Mouse (Mus musculus): Measurements from ENCODE around the gene Ak3.

Ak3 gene

GRCm38 (mm10) chr19:28994870-28995269 is 52.9 kb downstream of the Ak3 start:
- peak; percentile 54 to 62 for DNase-seq (ENCODE audit: low spot score in 2 of 2)

GRCm38 (mm10) chr19:28991391-28991790 is 56.4 kb downstream of the Ak3 start:
- DNase-seq (ENCODE audit: low spot score in 2 of 2), result no peak

GRCm38 (mm10) chr19:28990590-28991221 is 57.1 kb downstream of the Ak3 start:
- peak in 1 of 2 experiments; percentile 47 for DNase-seq (ENCODE audit: low spot score in 2 of 2)

- DNase-seq (ENCODE audit: low spot score in 2 of 2), result peak; percentile 83 to 98
Observed at GRCm38 (mm10) chr19:28990194-28990589, 57.6 kb downstream of the Ak3 start, which contains the start of gene Cdc37l1. Gene Cdc37l1, plus strand, starts transcription at chr19:28990352.

GRCm38 (mm10) chr19:28989515-28989914 is 58.2 kb downstream of the Ak3 start:
- no peak for DNase-seq (ENCODE audit: low spot score in 2 of 2)

- no peak for DNase-seq (ENCODE audit: low spot score in 2 of 2)
Observed at GRCm38 (mm10) chr19:28982617-28983016, 65.1 kb downstream of the Ak3 start.

GRCm38 (mm10) chr19:28974862-28975611 is 72.7 kb downstream of the Ak3 start:
- peak in 1 of 2 experiments; percentile 89 for DNase-seq (ENCODE audit: low spot score in 2 of 2)

Measured in left cerebral cortex, adult 9 months (tissue).